8 mouse cellular contexts compared by ENCODE assay signal in the genomic region with DNA sequence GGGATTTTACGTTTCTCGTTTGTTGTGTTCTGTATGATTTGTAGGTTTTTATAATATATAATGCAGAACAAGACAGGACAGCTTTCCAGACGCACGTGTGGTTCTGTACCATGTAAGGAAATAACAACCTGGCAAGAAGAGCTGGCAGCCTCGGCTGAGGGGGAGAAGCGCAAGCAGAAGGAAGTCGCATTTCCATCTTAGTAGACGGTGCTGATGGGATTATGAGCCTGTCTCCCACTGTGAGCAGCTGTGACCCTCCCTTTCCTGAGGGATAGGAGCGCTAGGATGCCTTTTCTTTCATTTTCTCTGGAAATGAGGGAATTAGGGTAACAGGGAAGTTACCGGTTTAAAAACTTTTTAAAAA. TPM values are rescaled to one million over a fixed set of nuclear protein-coding genes. Genes with fewer than 3 reads are reported as not detected.
DNase-seq lines count a peak whose midpoint lies in the region; ATAC-seq lines count a peak whose summit lies in the region.

No protein-coding gene starts in this region.

- H3K4me2 ChIP-seq in kidney, embryonic 14.5 days (replicated peaks; ENCODE audit: low read depth, low read length): peak overlapping the region; percentile 68
- peak overlapping the region; percentile 46 for H3K4me2 ChIP-seq in forebrain, embryonic 15.5 days (replicated peaks)
- H3K4me2 ChIP-seq in liver, embryonic 16.5 days (ENCODE audit: low read depth, low read length): peak overlapping the region; percentile 50

- H3K4me3 ChIP-seq in kidney, embryonic 14.5 days (ENCODE audit: low read length): peak overlapping the region; percentile 25
- peak overlapping the region; percentile 60 for H3K4me3 ChIP-seq in brown adipose tissue, adult 24 weeks (ENCODE audit: insufficient read depth, low read depth, low read length)
- peak overlapping the region; percentile 28 for H3K4me3 ChIP-seq in forebrain, embryonic 15.5 days
- H3K4me3 ChIP-seq in liver, embryonic 16.5 days (ENCODE audit: low read depth, low read length): peak overlapping the region; percentile 30

- no peak for ATAC-seq in kidney, embryonic 14.5 days (ENCODE audit: low FRiP score, low TSS enrichment)
- ATAC-seq in forebrain, embryonic 15.5 days (replicated peaks): 0 out of 2 replicates have a peak, but pooled peaks have one; percentile 38
- no peak for ATAC-seq in liver, embryonic 16.5 days (ENCODE audit: low read depth)
- no peak for ATAC-seq in monocyte, adult 5-6 weeks (replicated peaks; ENCODE audit: insufficient number of reproducible peaks, low FRiP score, low TSS enrichment, poor library complexity, severe bottlenecking)

- H3K4me1 ChIP-seq in kidney, embryonic 14.5 days (ENCODE audit: control insufficient read depth, insufficient read depth, low read length): no peaks in the 10 kb centered on the region
- no peaks in the 10 kb centered on the region for H3K4me1 ChIP-seq in brown adipose tissue, adult 24 weeks (ENCODE audit: control insufficient read depth, insufficient read depth, insufficient read length, low read length)
- H3K4me1 ChIP-seq in forebrain, embryonic 15.5 days: peaks cover 8% of the 10 kb centered on the region; the same call in 1 of the 2 replicates
- no peaks in the 10 kb centered on the region; the same call in 1 of the 2 replicates for H3K4me1 ChIP-seq in liver, embryonic 16.5 days (ENCODE audit: control insufficient read depth, low read depth, low read length)

- no peak overlapping the region for H3K27ac ChIP-seq in kidney, embryonic 14.5 days (ENCODE audit: low read depth, low read length)
- H3K27ac ChIP-seq in brown adipose tissue, adult 24 weeks (replicated peaks; ENCODE audit: low read depth, low read length): no peak overlapping the region
- H3K27ac ChIP-seq in forebrain, embryonic 15.5 days (replicated peaks): no peak overlapping the region
- H3K27ac ChIP-seq in liver, embryonic 16.5 days (ENCODE audit: low read length): no peak overlapping the region

- no peak for DNase-seq in kidney, postnatal 25 days
- DNase-seq in adrenal gland, postnatal 14 days: no peak
- no peak for DNase-seq in thymus, adult 18-20 months

- 0 out of 2 replicates have a peak overlapping the region, but pooled peaks have one; percentile 1 for H3K9ac ChIP-seq in kidney, embryonic 14.5 days (ENCODE audit: low read depth, low read length)
- peak overlapping the region; percentile 23 for H3K9ac ChIP-seq in forebrain, embryonic 15.5 days (replicated peaks)
- no peak overlapping the region for H3K9ac ChIP-seq in liver, embryonic 16.5 days (ENCODE audit: low read depth, low read length)

- no peaks in the 10 kb centered on the region for H3K9me3 ChIP-seq in kidney, embryonic 14.5 days (ENCODE audit: control insufficient read depth, low read length)
- no peaks in the 10 kb centered on the region for H3K9me3 ChIP-seq in forebrain, embryonic 15.5 days
- no peaks in the 10 kb centered on the region for H3K9me3 ChIP-seq in liver, embryonic 16.5 days (replicated peaks; ENCODE audit: control insufficient read depth, low read length)

- 3% methylated on average over 10 of the region's 10 CpGs for WGBS in kidney, embryonic 14.5 days
- under 1% methylated on average over 10 of the region's 10 CpGs for WGBS in forebrain, embryonic 15.5 days
- 4% methylated on average over 10 of the region's 10 CpGs for WGBS in liver, embryonic 16.5 days (ENCODE audit: insufficient replicate concordance)

- H3K27me3 ChIP-seq in kidney, embryonic 14.5 days (ENCODE audit: control insufficient read depth, insufficient read depth, low read length): peaks cover 5% of the 10 kb centered on the region; the same call in 1 of the 2 replicates
- H3K27me3 ChIP-seq in forebrain, embryonic 15.5 days: peaks cover 9% of the 10 kb centered on the region
- H3K27me3 ChIP-seq in liver, embryonic 16.5 days (ENCODE audit: control insufficient read depth, insufficient read depth, low read depth, low read length): peaks cover 23% of the 10 kb centered on the region

- H3K36me3 ChIP-seq in kidney, embryonic 14.5 days (ENCODE audit: control insufficient read depth, insufficient read depth, low read length): no peaks in the 10 kb centered on the region
- no peaks in the 10 kb centered on the region for H3K36me3 ChIP-seq in forebrain, embryonic 15.5 days
- H3K36me3 ChIP-seq in liver, embryonic 16.5 days (ENCODE audit: control insufficient read depth, insufficient read depth): no peaks in the 10 kb centered on the region

RNA-seq across cellular contexts. Expression of a gene that starts 9.3 kb away (rescaled TPM):
- polyA plus RNA-seq in kidney, embryonic 14.5 days (2014; fragmentation: Nextera tagmentation; extraction: Ambion mirVana): 12.0 and 20.2 TPM in 2 replicates
- polyA plus RNA-seq in brown adipose tissue, adult 24 weeks (2012; ENCODE audit: insufficient read depth, insufficient read length, missing spikeins): 102 and 114 TPM in 2 replicates
- 30.5 and 34.0 TPM in 2 replicates for polyA plus RNA-seq in forebrain, embryonic 15.5 days (2015; fragmentation: Nextera tagmentation; extraction: Ambion mirVana)
- polyA plus RNA-seq in liver, embryonic 16.5 days (2015; fragmentation: Nextera tagmentation; extraction: Ambion mirVana): 7.7 and 9.5 TPM in 2 replicates
- total RNA-seq in adrenal gland, postnatal 14 days (2021): 128 and 149 TPM in 2 replicates
- total RNA-seq in monocyte, adult 5-6 weeks (2017): 0.38 to 2.7 TPM (median 1.2 TPM) in 3 replicates
